Mouse (Mus musculus) bone marrow macrophage, adult 2 months (primary cell): ENCODE measurements around the gene Syt1.

Experiments used
- CTCF ChIP-seq: IDR thresholded peaks from 2 replicates; pipeline ENCODE4 v1.5.1; 2012; ENCODE audit warnings: low read depth, mild to moderate bottlenecking, low read length, moderate library complexity
- POLR2A ChIP-seq: IDR thresholded peaks from 2 replicates; pipeline ENCODE4 v1.6.1; 2012; ENCODE audit warnings: mild to moderate bottlenecking, low read depth, low read length, borderline replicate concordance

DNA sequence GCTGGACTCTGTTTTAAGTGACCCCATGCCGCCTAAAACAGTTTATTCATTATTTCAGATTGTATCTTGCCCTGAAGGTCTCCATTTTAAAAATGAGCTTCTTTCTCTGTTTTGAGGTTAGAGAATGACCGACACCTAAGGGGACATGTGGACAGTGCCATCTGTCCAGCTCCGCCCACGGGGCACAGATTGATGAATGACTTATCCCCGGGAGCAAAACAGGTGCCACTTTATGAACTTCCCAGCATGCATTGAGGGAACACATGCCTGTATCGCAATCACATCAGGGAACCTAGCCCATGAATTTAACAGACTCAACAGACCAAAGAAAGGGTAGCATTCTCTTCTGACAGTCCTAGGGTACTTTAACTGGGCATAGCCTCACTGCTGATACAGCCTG is 188.5 kb downstream of the Syt1 start:
- TF ChIP-seq CTCF, result no peak
- no peak for TF ChIP-seq POLR2A
